Mouse (Mus musculus): ENCODE results near the gene Gm6871. TPM values are rescaled to one million over a fixed set of nuclear protein-coding genes. Genes with fewer than 3 reads are reported as not detected.
"Not testable (repeated sequence)": the region's sequence is repeated elsewhere in the genome, so short reads cannot be mapped to it uniquely, and the experiment has no call there.

Gene Gm6871
- polyA plus RNA-seq, 1 experiment, result 0.22 TPM

DNA sequence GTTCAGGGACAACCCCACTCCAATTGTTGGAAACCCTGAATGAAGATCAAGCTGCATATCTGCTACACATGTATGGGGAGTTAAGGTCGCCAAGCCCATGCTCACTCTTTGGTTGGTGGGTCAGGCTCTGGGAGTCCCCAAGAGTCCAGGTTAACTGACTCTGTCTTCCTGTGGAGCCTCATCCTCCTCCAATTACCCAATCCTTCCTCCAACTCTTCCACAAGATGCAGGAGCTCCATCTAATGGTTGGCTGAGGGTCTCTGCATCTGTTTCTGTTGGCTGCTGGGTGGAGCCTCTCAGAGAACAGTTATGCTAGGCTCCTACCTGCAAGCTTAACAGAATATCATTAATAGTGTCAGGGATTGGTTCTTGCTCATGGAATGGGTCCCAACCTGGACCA is 71.1 kb downstream of the Gm6871 start:
- Histone ChIP-seq H3K4me3 (no peak overlapping the region), H3K4me2 (ENCODE audit: low read depth) (no peak overlapping the region), H3K79me2 (ENCODE audit: control insufficient read depth, insufficient read depth) (no peaks in the 10 kb centered on the region), H3K36me3 (ENCODE audit: control insufficient read depth, insufficient read depth) (no peaks in the 10 kb centered on the region), H3K27me3 (ENCODE audit: control insufficient read depth, insufficient read depth, insufficient read length) (no peaks in the 10 kb centered on the region), H3ac (ENCODE audit: control insufficient read depth, insufficient read length) (no peak overlapping the region)
- TF ChIP-seq POLR2A (IDR thresholded peaks at IDR 0.05; ENCODE audit: insufficient read length, low read depth), result no peak
- no peak for TF ChIP-seq TCF3 (IDR thresholded peaks at IDR 0.05; ENCODE audit: insufficient read length, low read depth)

DNA sequence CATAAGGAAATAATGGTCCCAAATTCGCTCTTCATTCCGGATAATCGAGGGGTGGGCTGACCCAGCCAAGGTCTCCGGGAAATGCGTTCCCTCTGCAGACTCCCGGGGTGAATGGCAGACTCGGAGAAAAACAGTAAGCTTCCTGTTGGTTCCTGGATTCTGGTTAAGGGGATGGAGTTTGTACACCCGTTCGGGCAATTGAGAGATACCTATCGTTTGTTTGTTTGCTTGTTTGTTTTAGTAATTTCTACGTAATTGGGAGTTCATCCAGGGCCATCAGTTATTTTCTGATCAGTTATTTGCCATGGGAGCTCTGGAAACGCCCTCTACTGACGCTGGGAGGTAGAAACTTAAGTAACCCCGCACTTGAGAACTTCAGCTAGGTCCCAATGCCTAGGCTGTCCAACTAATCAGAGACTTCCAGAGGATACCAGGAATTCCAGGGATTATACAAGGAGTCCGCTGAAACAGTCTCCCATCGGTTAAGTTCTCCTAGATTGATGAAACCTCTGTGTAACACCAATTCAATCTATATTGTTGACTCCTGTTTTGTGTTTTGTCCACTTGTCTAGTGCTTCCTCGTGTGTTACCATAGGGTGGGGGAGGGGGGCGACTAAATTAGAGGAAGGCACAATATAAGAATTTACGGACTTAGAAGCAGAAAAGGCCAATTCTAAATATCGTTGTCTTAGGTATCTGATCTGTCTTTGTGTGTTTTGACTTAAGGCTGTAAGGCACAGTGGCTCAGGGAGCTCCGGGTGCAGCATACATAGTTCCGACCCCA is 73.1 kb downstream of the Gm6871 start:
- H3K36me3 ChIP-seq (ENCODE audit: control insufficient read depth, insufficient read depth), result no peaks in the 10 kb centered on the region
- peak overlapping the region; percentile 48 for H3K4me3 ChIP-seq
- H3K79me2 ChIP-seq (ENCODE audit: control insufficient read depth, insufficient read depth), result no peaks in the 10 kb centered on the region
- no peak overlapping the region for H3ac ChIP-seq (ENCODE audit: control insufficient read depth, insufficient read length)
- TF ChIP-seq TCF3 (IDR thresholded peaks at IDR 0.05; ENCODE audit: insufficient read length, low read depth), result no peak
- TF ChIP-seq TCF12 (IDR thresholded peaks at IDR 0.05; ENCODE audit: insufficient read depth, poor library complexity, severe bottlenecking), result no peak
- no peak for TF ChIP-seq POLR2A (IDR thresholded peaks at IDR 0.05; ENCODE audit: insufficient read length, low read depth)
- no peak for TF ChIP-seq REST (IDR thresholded peaks at IDR 0.05; ENCODE audit: insufficient read depth, insufficient read length)
- TF ChIP-seq SRF (IDR thresholded peaks at IDR 0.05; ENCODE audit: control insufficient read depth, insufficient read length, low read depth), result no peak
- TF ChIP-seq USF1 (IDR thresholded peaks at IDR 0.05; ENCODE audit: low read depth), result no peak
- TF ChIP-seq MYOD1 (IDR thresholded peaks at IDR 0.05; ENCODE audit: control insufficient read depth in 1 of 3, insufficient read length in 2 of 3, low read depth in 2 of 3), result no peak
- TF ChIP-seq E2F4 (IDR thresholded peaks at IDR 0.05; ENCODE audit: insufficient read depth), result no peak
- no peak for TF ChIP-seq MYOG (IDR thresholded peaks at IDR 0.05; ENCODE audit: control insufficient read depth in 1 of 3, insufficient read depth in 1 of 3, insufficient read length in 2 of 3, low read depth in 2 of 3)
- TF ChIP-seq POLR2AphosphoS2 (IDR thresholded peaks at IDR 0.05; ENCODE audit: insufficient read length, low read depth), result no peak
- no peak for TF ChIP-seq CEBPB (IDR thresholded peaks at IDR 0.05; ENCODE audit: insufficient read depth, poor library complexity, severe bottlenecking)
- no peak for TF ChIP-seq MAX (IDR thresholded peaks at IDR 0.05; ENCODE audit: low read depth)
- peak overlapping the region; percentile 90 for H3K4me2 ChIP-seq (ENCODE audit: low read depth)
- no peaks in the 10 kb centered on the region for H3K27me3 ChIP-seq (ENCODE audit: control insufficient read depth, insufficient read depth, insufficient read length)

DNA sequence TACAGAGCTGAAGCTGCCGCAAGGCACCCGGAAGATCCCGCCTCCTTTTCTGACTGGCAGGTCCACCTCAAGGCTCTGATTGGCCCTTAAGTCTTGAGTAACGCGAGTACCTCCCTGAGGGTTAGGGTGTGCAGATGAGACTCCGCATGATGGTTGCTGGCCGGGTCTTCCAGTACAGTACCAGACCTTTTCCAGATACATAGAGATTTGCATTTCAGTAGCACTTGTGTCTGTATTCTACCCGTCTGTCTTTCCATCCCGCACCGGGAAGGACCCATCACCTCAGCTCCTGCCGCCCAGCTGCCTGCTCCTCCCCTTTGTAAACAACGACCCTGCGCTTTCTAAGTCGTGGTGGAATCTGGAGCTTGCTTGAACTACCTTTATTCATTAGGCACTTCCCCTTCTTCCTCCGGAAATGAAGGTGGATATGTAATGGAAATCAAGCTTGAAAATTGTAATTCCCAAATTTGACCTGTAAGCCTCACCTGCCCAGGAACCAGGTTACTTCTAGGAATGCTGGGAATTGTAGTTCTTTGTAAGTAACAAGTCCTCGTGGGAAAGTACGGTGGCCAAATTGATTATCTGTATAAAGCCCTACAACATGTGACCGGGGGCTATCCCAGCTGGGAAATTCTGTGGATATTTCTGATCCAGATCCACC is 73.9 kb downstream of the Gm6871 start, which contains the start of the genes Gm20449 and AW146154:
TSS of gene Gm20449 (minus strand) at position 29 of the 661 bp plus-strand sequence.
TSS of gene AW146154 (minus strand) at position 502 of the 661 bp plus-strand sequence.
- Histone ChIP-seq H3ac (ENCODE audit: control insufficient read depth, insufficient read length) (no peak within 1 kb of the TSS), H3K4me2 (ENCODE audit: low read depth) (peak within 1 kb of the TSS; percentile 90), H3K36me3 (ENCODE audit: control insufficient read depth, insufficient read depth) (no peaks in the 10 kb centered on the region), H3K4me3 (peak within 1 kb of the TSS; percentile 48), H3K79me2 (ENCODE audit: control insufficient read depth, insufficient read depth) (no peaks in the 10 kb centered on the region), H3K27me3 (ENCODE audit: control insufficient read depth, insufficient read depth, insufficient read length) (no peaks in the 10 kb centered on the region)
- TF ChIP-seq POLR2A (IDR thresholded peaks at IDR 0.05; ENCODE audit: insufficient read length, low read depth) (no peak), USF1 (IDR thresholded peaks at IDR 0.05; ENCODE audit: low read depth) (no peak), SRF (IDR thresholded peaks at IDR 0.05; ENCODE audit: control insufficient read depth, insufficient read length, low read depth) (no peak), TCF3 (IDR thresholded peaks at IDR 0.05; ENCODE audit: insufficient read length, low read depth) (no peak), REST (IDR thresholded peaks at IDR 0.05; ENCODE audit: insufficient read depth, insufficient read length) (no peak), MAX (IDR thresholded peaks at IDR 0.05; ENCODE audit: low read depth) (no peak), E2F4 (IDR thresholded peaks at IDR 0.05; ENCODE audit: insufficient read depth) (no peak), MYOG (IDR thresholded peaks at IDR 0.05; ENCODE audit: control insufficient read depth in 1 of 3, insufficient read depth in 1 of 3, insufficient read length in 2 of 3, low read depth in 2 of 3) (no peak), MYOD1 (IDR thresholded peaks at IDR 0.05; ENCODE audit: control insufficient read depth in 1 of 3, insufficient read length in 2 of 3, low read depth in 2 of 3) (no peak), CEBPB (IDR thresholded peaks at IDR 0.05; ENCODE audit: insufficient read depth, poor library complexity, severe bottlenecking) (no peak), TCF12 (IDR thresholded peaks at IDR 0.05; ENCODE audit: insufficient read depth, poor library complexity, severe bottlenecking) (no peak), POLR2AphosphoS2 (IDR thresholded peaks at IDR 0.05; ENCODE audit: insufficient read length, low read depth) (no peak)

DNA sequence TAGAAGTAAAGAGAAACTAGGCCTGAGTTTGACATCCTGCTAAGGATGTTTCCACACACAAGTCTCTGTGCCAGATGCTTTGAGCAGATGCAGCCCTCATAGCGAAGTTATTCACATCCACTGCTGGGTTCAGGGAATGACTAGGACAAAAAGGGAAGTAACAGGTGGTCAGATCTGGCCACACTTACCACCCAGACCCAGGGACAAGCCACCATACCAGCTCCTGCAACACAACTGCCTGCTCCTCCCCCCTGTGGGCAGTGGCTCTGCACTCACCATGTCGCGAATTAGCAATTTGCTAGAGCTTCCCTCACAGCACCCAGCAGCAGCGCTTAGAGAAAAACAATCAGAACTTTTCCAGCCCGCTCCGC is 74.5 kb downstream of the Gm6871 start:
- H3K4me3 ChIP-seq, result peak overlapping the region; percentile 48
- H3K4me2 ChIP-seq (ENCODE audit: low read depth), result peak overlapping the region; percentile 90
- peak in 2 of 3 experiments; percentile 25 to 27 for TF ChIP-seq MYOD1 (IDR thresholded peaks at IDR 0.05; ENCODE audit: control insufficient read depth in 1 of 3, insufficient read length in 2 of 3, low read depth in 2 of 3)

DNA sequence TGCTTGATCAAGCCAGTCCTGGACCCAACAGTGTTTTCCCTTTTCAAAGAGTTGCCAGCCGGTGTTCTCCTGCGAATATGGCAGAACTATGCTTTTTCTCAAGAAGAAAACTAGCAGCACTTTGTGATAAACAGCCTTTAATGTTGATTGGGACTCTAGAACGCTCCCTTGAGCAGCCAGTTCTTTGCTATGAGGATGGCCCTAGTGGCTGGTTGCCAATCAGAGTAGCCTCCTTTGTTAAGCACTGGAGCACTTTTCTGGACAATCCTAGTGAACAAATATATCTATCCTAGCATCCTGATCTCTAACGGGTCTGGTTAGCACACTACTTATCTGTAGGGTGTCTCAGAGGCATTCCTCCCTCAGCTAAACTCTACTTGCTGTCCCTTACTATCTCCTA is 75.0 kb downstream of the Gm6871 start:
- H3K36me3 ChIP-seq (ENCODE audit: control insufficient read depth, insufficient read depth), result not testable (repeated sequence)
- peak overlapping the region; percentile 48 for H3K4me3 ChIP-seq

More for the DNA sequence above, 74.5 kb downstream of the Gm6871 start:
- not testable (repeated sequence) for H3K36me3 ChIP-seq (ENCODE audit: control insufficient read depth, insufficient read depth); H3K79me2 ChIP-seq (ENCODE audit: control insufficient read depth, insufficient read depth); H3ac ChIP-seq (ENCODE audit: control insufficient read depth, insufficient read length); H3K27me3 ChIP-seq (ENCODE audit: control insufficient read depth, insufficient read depth, insufficient read length)

More for the DNA sequence above, 75.0 kb downstream of the Gm6871 start:
- not testable (repeated sequence) for H3K27me3 ChIP-seq (ENCODE audit: control insufficient read depth, insufficient read depth, insufficient read length); H3ac ChIP-seq (ENCODE audit: control insufficient read depth, insufficient read length); H3K79me2 ChIP-seq (ENCODE audit: control insufficient read depth, insufficient read depth)
- H3K4me2 ChIP-seq (ENCODE audit: low read depth), result peak overlapping the region; percentile 90

All from myocyte (in vitro differentiated cells).